Mouse (Mus musculus) lung, postnatal 0 days (tissue): ENCODE data around the gene Rnpc3. TPM values are rescaled to one million over a fixed set of nuclear protein-coding genes. Genes with fewer than 3 reads are reported as not detected.
"Not testable (repeated sequence)": the region's sequence is repeated elsewhere in the genome, so short reads cannot be mapped to it uniquely, and the experiment has no call there.

Experiments used
- ATAC-seq: fragments of 200-750 bp; cut with Nextera tagmentation; 2 replicates; pipeline ENCODE4 v1.8.0; 2017; ENCODE audit warnings: moderate library complexity
- DNase-seq: peaks from one replicate; pipeline ENCODE4 v3.0.0-alpha.2; 2016; ENCODE audit warnings: low spot score
- H3K27ac ChIP-seq: fragments of 300-500 bp; sonication (generic); 2 replicates; pipeline ENCODE4 v1.5.1; 2014; ENCODE audit warnings: antibody characterized with exemption, mild to moderate bottlenecking, low read length, mixed read lengths
- H3K27me3 ChIP-seq: fragments of 300-500 bp; sonication (generic); replicated peaks from 2 replicates; pipeline ENCODE4 v1.6.1; 2014; ENCODE audit warnings: low read length, mixed read lengths; ENCODE audit not compliant: insufficient read depth
- H3K36me3 ChIP-seq: fragments of 300-500 bp; sonication (generic); 2 replicates; pipeline ENCODE4 v1.6.1; 2014; ENCODE audit warnings: low read length, mixed read lengths; ENCODE audit not compliant: insufficient read depth
- H3K4me1 ChIP-seq: fragments of 300-500 bp; sonication (generic); 2 replicates; pipeline ENCODE4 v1.6.1; 2014; ENCODE audit warnings: antibody characterized with exemption, low read depth, low read length, mixed read lengths; ENCODE audit not compliant: insufficient read depth
- H3K4me2 ChIP-seq: fragments of 300-500 bp; sonication (generic); replicated peaks from 2 replicates; pipeline ENCODE4 v1.6.1; 2014; ENCODE audit warnings: low read depth, mild to moderate bottlenecking, low read length, moderate library complexity, mixed read lengths
- H3K4me3 ChIP-seq: fragments of 300-500 bp; sonication (generic); 2 replicates; pipeline ENCODE4 v1.5.1; 2014; ENCODE audit warnings: low read depth, low read length
- H3K9ac ChIP-seq: fragments of 300-500 bp; sonication (generic); replicated peaks from 2 replicates; pipeline ENCODE4 v1.6.1; 2014; ENCODE audit warnings: low read depth, mild to moderate bottlenecking
- H3K9me3 ChIP-seq: fragments of 300-500 bp; sonication (generic); 2 replicates; pipeline ENCODE4 v1.6.1; 2016; ENCODE audit warnings: low read length, mixed read lengths
- CTCF ChIP-seq: IDR thresholded peaks from 2 replicates; pipeline ENCODE4 v1.5.1; 2016; ENCODE audit warnings: antibody characterized with exemption, mild to moderate bottlenecking
- EP300 ChIP-seq: IDR thresholded peaks from 2 replicates; pipeline ENCODE4 v1.6.1; 2016; ENCODE audit warnings: antibody characterized with exemption, mild to moderate bottlenecking, control low read depth
- WGBS: fragments of 180-500 bp; shearing (Covaris S2); extraction: QIAGEN DNeasy Blood & Tissue Kit; methylation state at CpG from one replicate; pipeline ENCODE4 v1.1.7; 2014; 5-methylcytosine and 5-hydroxymethylcytosine counted together
- polyA plus RNA-seq: library from polyadenylated mRNA; unstranded; fragments of >200 nt; fragmentation: Nextera tagmentation; extraction: Ambion mirVana; gene quantifications from 2 replicates; pipeline ENCODE4 v1.2.1, GENCODE M21; 2015

Rnpc3 gene
- polyA plus RNA-seq = 28.4 and 29.5 TPM in 2 replicates

DNA sequence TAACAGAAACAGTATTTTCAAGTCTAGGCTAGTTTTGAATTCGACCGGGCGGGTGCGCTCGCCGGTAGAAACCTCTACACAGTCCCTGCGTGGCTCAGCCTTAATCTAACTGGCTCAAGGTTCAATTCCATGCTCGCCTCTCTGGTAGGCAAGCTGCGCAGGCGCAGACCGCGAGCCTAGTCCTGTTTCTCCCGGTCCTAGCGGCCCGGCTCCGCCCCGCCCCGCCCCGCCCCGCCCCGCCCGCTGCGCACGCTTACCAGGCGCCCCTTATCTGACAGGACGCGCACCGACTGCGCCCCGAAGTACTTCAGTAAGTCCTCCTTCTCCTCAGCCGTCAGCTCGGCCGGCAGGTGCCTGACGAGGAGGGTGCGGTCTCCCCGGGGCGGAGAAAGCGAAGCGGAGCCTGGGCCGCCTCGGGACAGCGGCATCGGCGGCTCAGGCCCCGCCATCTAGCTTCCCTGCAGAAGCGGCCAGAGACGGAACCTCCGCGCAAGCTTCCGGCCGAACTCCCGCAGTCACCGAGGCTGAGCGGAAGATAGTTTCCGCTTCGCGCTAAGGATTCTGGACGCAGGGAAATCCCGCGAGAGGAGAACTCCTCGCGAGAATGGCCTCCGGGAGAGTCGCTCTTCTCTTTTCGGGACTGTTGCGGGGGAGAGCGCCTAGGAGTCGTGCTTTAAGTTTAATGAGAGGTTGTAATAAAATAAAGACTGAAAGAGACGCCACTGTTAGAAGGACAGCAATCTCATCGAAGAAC lies at the start of gene Rnpc3:
Gene Rnpc3 (minus strand): TSS at position 544 of the 754 bp plus-strand sequence.
- no peaks in the 10 kb centered on the region for H3K9me3 ChIP-seq
- H3K9ac ChIP-seq = peak within 1 kb of the TSS; percentile 91
- DNase-seq (peak; percentile 98), ATAC-seq (peak; percentile 96)
- no peaks in the 10 kb centered on the region for H3K27me3 ChIP-seq
- peak within 1 kb of the TSS; percentile 100 for H3K27ac ChIP-seq
- no peaks in the 10 kb centered on the region for H3K4me1 ChIP-seq
- TF ChIP-seq EP300 (peak; percentile 92), CTCF (peak; percentile 12; the same call in 1 of the 2 replicates)
- 2% methylated on average over 67 of the region's 70 CpGs for WGBS
- H3K4me3 ChIP-seq = peak within 1 kb of the TSS; percentile 75
- H3K36me3 ChIP-seq = no peaks in the 10 kb centered on the region
- peak within 1 kb of the TSS; percentile 81 for H3K4me2 ChIP-seq

DNA sequence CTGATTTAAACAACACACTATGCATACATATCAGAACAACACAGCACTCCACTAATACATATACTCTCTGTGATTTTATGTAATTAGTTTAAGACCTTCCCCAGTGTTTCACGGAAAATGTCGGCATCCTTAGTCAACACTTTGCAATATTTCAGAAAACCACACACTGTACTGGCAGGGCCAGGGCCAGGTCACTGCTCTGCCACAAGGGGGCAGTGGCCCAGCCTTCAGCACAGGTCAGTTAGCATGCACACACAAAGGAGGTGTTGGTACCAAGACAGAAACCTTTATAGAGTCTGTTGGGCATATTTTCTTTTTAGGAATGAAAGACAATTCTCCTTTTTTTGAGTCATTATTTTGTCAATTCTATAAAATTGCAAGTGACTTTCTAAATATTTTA lies 27.0 kb upstream of the Rnpc3 start:
- no peak overlapping the region for H3K4me3 ChIP-seq
- DNase-seq (peak; percentile 18), ATAC-seq (no peak; the same call in 1 of the 2 replicates)
- no peak overlapping the region for H3K4me2 ChIP-seq
- H3K27ac ChIP-seq = no peak overlapping the region
- 53% methylated on average over 2 of the region's 2 CpGs for WGBS
- no peaks in the 10 kb centered on the region for H3K9me3 ChIP-seq
- H3K9ac ChIP-seq = no peak overlapping the region
- no peaks in the 10 kb centered on the region for H3K27me3 ChIP-seq
- no peaks in the 10 kb centered on the region for H3K36me3 ChIP-seq
- no peak for TF ChIP-seq EP300
- TF ChIP-seq CTCF = peak; percentile 71
- no peaks in the 10 kb centered on the region for H3K4me1 ChIP-seq

DNA sequence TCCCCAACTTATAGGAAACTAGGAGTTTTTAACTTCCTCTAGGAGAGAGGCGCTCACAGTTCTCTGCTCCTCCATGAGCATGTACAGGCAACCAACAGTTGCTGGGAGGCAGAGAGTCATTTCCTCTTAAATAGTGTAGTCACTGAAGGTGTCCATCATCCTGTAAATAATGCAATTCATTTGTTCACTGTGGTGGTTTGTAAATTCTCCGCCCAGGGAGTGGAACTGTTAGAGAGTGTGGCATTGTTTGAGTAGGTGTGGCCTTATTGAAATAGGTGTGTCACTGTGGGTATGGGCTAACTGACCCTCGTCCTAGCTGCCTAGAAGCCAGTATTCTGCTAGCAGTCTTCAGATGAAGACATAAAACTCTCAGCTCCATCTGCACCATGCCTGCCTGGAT lies 24.4 kb upstream of the Rnpc3 start:
- H3K4me3 ChIP-seq = no peak overlapping the region
- no peaks in the 10 kb centered on the region for H3K36me3 ChIP-seq
- H3K27me3 ChIP-seq = no peaks in the 10 kb centered on the region
- H3K4me1 ChIP-seq = no peaks in the 10 kb centered on the region
- no peak overlapping the region for H3K27ac ChIP-seq
- TF ChIP-seq EP300 (no peak), CTCF (no peak)
- 77% methylated on average over 3 of the region's 3 CpGs for WGBS
- no peaks in the 10 kb centered on the region for H3K9me3 ChIP-seq
- no peak overlapping the region for H3K4me2 ChIP-seq
- ATAC-seq = no peak
- no peak overlapping the region for H3K9ac ChIP-seq
- no peak for DNase-seq

DNA sequence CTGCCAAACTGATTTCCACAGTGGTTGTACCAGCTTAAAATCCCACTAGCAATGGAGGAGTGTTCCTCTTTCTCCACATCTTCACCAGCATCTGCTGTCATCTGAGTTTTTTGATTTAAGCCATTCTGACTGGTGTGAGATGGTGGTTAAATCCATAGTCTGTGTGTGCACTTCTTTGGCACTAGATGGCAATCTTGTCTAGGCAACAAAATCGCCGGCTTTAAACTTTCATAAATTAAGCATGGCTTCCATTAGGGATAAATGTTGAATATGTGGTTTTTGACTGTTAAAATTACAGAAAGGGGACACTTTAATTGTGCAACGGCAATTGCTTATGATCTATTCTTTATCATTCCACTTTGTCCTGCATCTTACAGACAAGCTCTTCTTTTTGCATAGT lies 21.4 kb upstream of the Rnpc3 start:
- DNase-seq = peak; percentile 43

GRCm38 (mm10) chr3:113639545-113639944 lies 9.6 kb upstream of the Rnpc3 start:
- no peak overlapping the region for H3K4me2 ChIP-seq
- no peak for TF ChIP-seq CTCF
- TF ChIP-seq EP300 = no peak
- H3K36me3 ChIP-seq = no peaks in the 10 kb centered on the region
- 79% methylated on average over 1 of the region's 1 CpGs for WGBS
- H3K4me3 ChIP-seq = no peak overlapping the region
- H3K27me3 ChIP-seq = no peaks in the 10 kb centered on the region
- no peak overlapping the region for H3K9ac ChIP-seq
- no peak for ATAC-seq
- no peaks in the 10 kb centered on the region for H3K9me3 ChIP-seq
- no peaks in the 10 kb centered on the region for H3K4me1 ChIP-seq
- no peak overlapping the region for H3K27ac ChIP-seq
- DNase-seq = no peak

More for the DNA sequence above, 21.4 kb upstream of the Rnpc3 start:
- H3K9me3 ChIP-seq, H3K4me2 ChIP-seq, H3K36me3 ChIP-seq, H3K4me3 ChIP-seq, H3K27ac ChIP-seq, ATAC-seq, H3K9ac ChIP-seq, H3K4me1 ChIP-seq, H3K27me3 ChIP-seq: not testable (repeated sequence)
- WGBS = 26% methylated on average over 3 of the region's 3 CpGs
- peak; percentile 59 for TF ChIP-seq CTCF

DNA sequence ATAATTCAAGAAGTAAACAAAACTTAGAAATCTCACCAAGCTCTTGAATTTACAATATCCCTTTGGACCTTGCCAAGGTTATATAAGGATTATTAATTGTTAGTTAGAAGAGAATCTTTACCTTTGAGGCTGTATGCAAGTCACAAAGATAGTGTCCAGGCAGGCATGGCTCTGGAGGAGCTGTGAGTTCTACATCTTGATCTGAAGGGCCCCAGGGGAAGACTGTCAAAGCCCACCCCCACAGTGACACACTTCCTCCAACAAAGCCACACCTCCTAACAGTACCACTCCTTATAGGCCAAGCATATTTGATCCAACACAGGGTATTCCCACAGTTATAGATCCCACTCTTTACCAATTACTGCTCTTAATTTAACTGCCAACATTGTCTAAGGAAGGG lies 4.3 kb upstream of the Rnpc3 start:
- no peaks in the 10 kb centered on the region for H3K9me3 ChIP-seq
- no peak for TF ChIP-seq CTCF
- no peak for TF ChIP-seq EP300
- ATAC-seq = no peak

More for the DNA sequence above, 4.3 kb upstream of the Rnpc3 start:
- no peaks in the 10 kb centered on the region for H3K4me1 ChIP-seq
- H3K27me3 ChIP-seq = no peaks in the 10 kb centered on the region
- no peak overlapping the region for H3K9ac ChIP-seq
- no peaks in the 10 kb centered on the region for H3K36me3 ChIP-seq
- no peak for DNase-seq
- no peak overlapping the region for H3K4me3 ChIP-seq
- no peak overlapping the region for H3K27ac ChIP-seq
- no peak overlapping the region for H3K4me2 ChIP-seq
